Mouse (Mus musculus) kidney, adult 2 months (tissue): ENCODE data around the gene Gm49380.

Source experiments
- CTCF ChIP-seq: fragments of 200-500 bp; conservative IDR thresholded peaks from 2 replicates; pipeline ENCODE4 v1.5.1; 2011; ENCODE audit warnings: low read depth, mild to moderate bottlenecking, control low read depth, low read length, moderate library complexity, mixed read lengths; ENCODE audit not compliant: insufficient read depth, insufficient read length
- POLR2A ChIP-seq: fragments of 200-500 bp; IDR thresholded peaks from one replicate; pipeline ENCODE4 v1.6.1; 2011; ENCODE audit warnings: low read depth, low read length, control low read depth

DNA sequence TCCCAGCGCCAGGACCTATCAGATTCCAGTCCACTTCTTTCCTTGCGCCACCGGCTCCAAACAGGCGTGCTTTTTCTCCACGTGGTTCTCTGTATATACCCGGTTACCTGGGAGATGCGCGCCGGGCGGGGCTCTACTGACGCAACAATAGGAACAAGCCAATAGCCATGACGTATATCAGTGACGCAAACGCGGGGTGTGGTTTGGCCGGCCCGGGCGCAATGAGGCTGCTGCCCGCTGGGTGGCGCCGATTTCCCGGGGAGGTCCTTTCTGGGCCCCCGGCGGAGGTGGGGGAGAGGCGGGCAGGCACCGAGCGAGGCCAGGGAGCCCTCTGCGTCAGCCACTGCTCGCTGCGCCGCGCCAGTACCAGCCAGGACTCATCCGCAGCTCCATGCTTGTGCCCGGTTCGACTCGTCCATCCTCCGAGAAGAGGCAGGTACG, 46.5 kb downstream of the Gm49380 start, which contains the start of gene Usp2:
- peak; percentile 75 for TF ChIP-seq CTCF
- no peak for TF ChIP-seq POLR2A
